17 mouse cellular contexts compared by ENCODE assay signal in genomic region chr4:140096283-140096682, GRCm38 (mm10).
A peak's percentile ranks its signal among the peaks of the same experiment; 100 is the strongest.
DNase-seq lines count a peak whose midpoint lies in the region; ATAC-seq and TF ChIP-seq lines count a peak whose summit lies in the region.
"Had no signal": no experiment of that assay in that cellular context is flagged by ENCODE, and none has a peak within 500 bp of the region (broad histone marks: within the 10 kb centered on the region; RNA-seq: fewer than 3 reads in every experiment).

No protein-coding gene starts in this region.

- TF ChIP-seq POLR2A in liver, adult 2 months (IDR thresholded peaks at IDR 0.05; ENCODE audit: extremely low read depth, insufficient read depth, low read length), result no peak
- TF ChIP-seq POLR2A in CH12.LX (IDR thresholded peaks at IDR 0.05; ENCODE audit: low read depth, low read length), result no peak

- H3K79me2 ChIP-seq in liver, adult 2 months (ENCODE audit: control insufficient read depth, insufficient read depth, low read length), result no peaks in the 10 kb centered on the region
- H3K79me2 ChIP-seq in CH12.LX (replicated peaks; ENCODE audit: control insufficient read depth, extremely low read depth, insufficient read depth, poor library complexity, severe bottlenecking), result no peaks in the 10 kb centered on the region

- H3K4me3 ChIP-seq in heart, postnatal 0 days (ENCODE audit: low read depth, low read length), result no peak overlapping the region
- no peak overlapping the region for H3K4me3 ChIP-seq in heart, embryonic 10.5 days
- H3K4me3 ChIP-seq in liver, adult 2 months (ENCODE audit: insufficient read depth, low read depth, low read length), result no peak overlapping the region
- no peak overlapping the region for H3K4me3 ChIP-seq in liver, embryonic 12.5 days
- H3K4me3 ChIP-seq in CH12.LX (replicated peaks in 1 of 3; ENCODE audit: low read depth in 2 of 3, low read length in 2 of 3, poor library complexity in 1 of 3) (no peak overlapping the region), E14TG2a.4 (replicated peaks; ENCODE audit: low read length) (no peak overlapping the region)
- H3K4me3 ChIP-seq: forebrain, embryonic 15.5 days; intestine, embryonic 15.5 days had no signal

- peak; percentile 25; the same call in 1 of the 2 replicates for TF ChIP-seq CTCF in heart, postnatal 0 days (IDR thresholded peaks at IDR 0.05; ENCODE audit: low read depth)
- TF ChIP-seq CTCF in liver, adult 2 months (IDR thresholded peaks at IDR 0.05; ENCODE audit: low read depth, low read length), result 0 out of 2 replicates have a peak, but pooled peaks have one; percentile 11
- TF ChIP-seq CTCF in CH12.LX (conservative IDR thresholded peaks at IDR 0.05 in 1 of 2, IDR thresholded peaks at IDR 0.05 in 1 of 2; ENCODE audit: low read depth in 2 of 2, low read length in 2 of 2) (peak in 1 of 2 experiments; percentile 52; a peak in 2 of 4 replicates), E14TG2a.4 (conservative IDR thresholded peaks at IDR 0.05; ENCODE audit: low read length) (peak; percentile 45)

- H3K9ac ChIP-seq in heart, postnatal 0 days (replicated peaks; ENCODE audit: low read depth, low read length), result no peak overlapping the region
- H3K9ac ChIP-seq in liver, adult 2 months (ENCODE audit: low read depth, low read length), result no peak overlapping the region
- H3K9ac ChIP-seq in liver, embryonic 12.5 days, result no peak overlapping the region
- no peak overlapping the region for H3K9ac ChIP-seq in CH12.LX (ENCODE audit: insufficient read depth, low read depth)
- H3K9ac ChIP-seq: forebrain, embryonic 15.5 days; intestine, embryonic 15.5 days had no signal

- no peaks in the 10 kb centered on the region for H3K9me3 ChIP-seq in heart, postnatal 0 days (replicated peaks; ENCODE audit: control insufficient read depth, low read length)
- no peaks in the 10 kb centered on the region for H3K9me3 ChIP-seq in heart, embryonic 10.5 days
- H3K9me3 ChIP-seq in liver, embryonic 12.5 days (replicated peaks), result no peaks in the 10 kb centered on the region
- H3K9me3 ChIP-seq in CH12.LX (replicated peaks; ENCODE audit: low read length), result peaks cover 47% of the 10 kb centered on the region
- no peaks in the 10 kb centered on the region for H3K9me3 ChIP-seq in E14TG2a.4 (ENCODE audit: low read length)
- H3K9me3 ChIP-seq: forebrain, embryonic 15.5 days; intestine, embryonic 15.5 days had no signal

- peak; percentile 1 for TF ChIP-seq RAD21 in CH12.LX (IDR thresholded peaks at IDR 0.05; ENCODE audit: low read depth, low read length)

- no peak overlapping the region for H3K4me2 ChIP-seq in heart, postnatal 0 days (ENCODE audit: low read depth, low read length)
- H3K4me2 ChIP-seq in liver, embryonic 12.5 days, result no peak overlapping the region
- no peak overlapping the region for H3K4me2 ChIP-seq in CH12.LX (ENCODE audit: insufficient read depth, low read depth, poor library complexity, severe bottlenecking)
- H3K4me2 ChIP-seq: forebrain, embryonic 15.5 days; intestine, embryonic 15.5 days had no signal

- no peak overlapping the region for H3K27ac ChIP-seq in heart, postnatal 0 days (ENCODE audit: low read depth)
- H3K27ac ChIP-seq in heart, embryonic 10.5 days, result no peak overlapping the region
- H3K27ac ChIP-seq in liver, adult 2 months (replicated peaks; ENCODE audit: insufficient read depth, low read depth, low read length), result no peak overlapping the region
- no peak overlapping the region for H3K27ac ChIP-seq in liver, embryonic 12.5 days
- H3K27ac ChIP-seq in CH12.LX (ENCODE audit: insufficient read depth, low read depth), result no peak overlapping the region
- H3K27ac ChIP-seq: forebrain, embryonic 15.5 days; intestine, embryonic 15.5 days had no signal

- WGBS in heart, postnatal 0 days, result 46% methylated on average over 2 of the region's 2 CpGs
- 52% methylated on average over 2 of the region's 2 CpGs for WGBS in heart, embryonic 10.5 days
- 59% methylated on average over 2 of the region's 2 CpGs for WGBS in liver, adult 2 months
- WGBS in liver, embryonic 12.5 days (ENCODE audit: insufficient replicate concordance), result 40% methylated on average over 2 of the region's 2 CpGs

- H3K27me3 ChIP-seq in heart, postnatal 0 days (ENCODE audit: control insufficient read depth, insufficient read depth, low read length), result no peaks in the 10 kb centered on the region
- peaks cover 42% of the 10 kb centered on the region; the same call in 1 of the 2 replicates for H3K27me3 ChIP-seq in heart, embryonic 10.5 days (ENCODE audit: insufficient read depth, poor library complexity, severe bottlenecking)
- H3K27me3 ChIP-seq in liver, adult 2 months (ENCODE audit: control insufficient read depth, insufficient read depth, low read length), result no peaks in the 10 kb centered on the region
- no peaks in the 10 kb centered on the region; the same call in 1 of the 2 replicates for H3K27me3 ChIP-seq in liver, embryonic 12.5 days (replicated peaks)
- H3K27me3 ChIP-seq in CH12.LX (replicated peaks), result no peaks in the 10 kb centered on the region
- no peaks in the 10 kb centered on the region for H3K27me3 ChIP-seq in E14TG2a.4 (ENCODE audit: insufficient read depth, low read length)
- H3K27me3 ChIP-seq: forebrain, embryonic 15.5 days; intestine, embryonic 15.5 days had no signal

- no peak for ATAC-seq in heart, postnatal 0 days (ENCODE audit: insufficient read depth, low read depth)
- no peak for ATAC-seq in liver, embryonic 12.5 days
- no peak for ATAC-seq in megakaryocyte, adult 5-6 weeks (ENCODE audit: poor library complexity, severe bottlenecking)
- ATAC-seq: activated CD4-positive, CD25-positive, alpha-beta regulatory T cell, adult 4 months; CD4-positive, CD25-positive, alpha-beta regulatory T cell, adult 4 months; forebrain, embryonic 15.5 days; intestine, embryonic 15.5 days had no signal

- in situ Hi-C loops in CH12.LX (cut with MboI; ENCODE audit: low pct_ligation_motif_present, low pct_unique_long_range_greater_than_20kb, low sequenced_read_pairs), result no loop called here

- no peak for TF ChIP-seq EP300 in heart, postnatal 0 days (IDR thresholded peaks at IDR 0.05; ENCODE audit: low read depth)
- TF ChIP-seq EP300 in CH12.LX (IDR thresholded peaks at IDR 0.05; ENCODE audit: low read length), result no peak

- H3K4me1 ChIP-seq in heart, postnatal 0 days (ENCODE audit: control insufficient read depth, insufficient read depth), result no peaks in the 10 kb centered on the region
- H3K4me1 ChIP-seq in heart, embryonic 10.5 days, result no peaks in the 10 kb centered on the region
- H3K4me1 ChIP-seq in liver, adult 2 months (ENCODE audit: control insufficient read depth, insufficient read depth, low read length), result no peaks in the 10 kb centered on the region
- no peaks in the 10 kb centered on the region for H3K4me1 ChIP-seq in liver, embryonic 12.5 days
- no peaks in the 10 kb centered on the region for H3K4me1 ChIP-seq in CH12.LX (ENCODE audit: control insufficient read depth in 1 of 2, insufficient read depth in 2 of 2)
- peaks cover 35% of the 10 kb centered on the region for H3K4me1 ChIP-seq in E14TG2a.4 (replicated peaks; ENCODE audit: low read depth, low read length)
- H3K4me1 ChIP-seq: intestine, embryonic 15.5 days had no signal

- dilution Hi-C loops in CH12.LX (cut with MboI; ENCODE audit: extremely low pct_ligation_motif_present, extremely low pct_unique_long_range_greater_than_20kb, low sequenced_read_pairs), result no loop called here

- no peak for DNase-seq in heart, postnatal 0 days (ENCODE audit: low spot score)
- DNase-seq in heart, embryonic 10.5 days (ENCODE audit: low spot score), result no peak
- DNase-seq in liver, adult 2 months (ENCODE audit: extremely low read depth, low read depth, low spot score), result no peak
- DNase-seq in CH12.LX (ENCODE audit: extremely low read depth), result no peak
- DNase-seq: adrenal gland, postnatal 36 days; embryo, embryonic 11 days; gastrocnemius, postnatal 14 days; kidney, postnatal 14 days; left cerebral cortex, postnatal 4 days; thymus, postnatal 36 days had no signal

- H3K36me3 ChIP-seq in heart, postnatal 0 days (replicated peaks; ENCODE audit: control insufficient read depth, insufficient read depth, low read length), result no peaks in the 10 kb centered on the region
- H3K36me3 ChIP-seq in heart, embryonic 10.5 days, result no peaks in the 10 kb centered on the region
- no peaks in the 10 kb centered on the region for H3K36me3 ChIP-seq in liver, adult 2 months (ENCODE audit: control insufficient read depth, insufficient read depth, low read length)
- H3K36me3 ChIP-seq in liver, embryonic 12.5 days, result no peaks in the 10 kb centered on the region
- H3K36me3 ChIP-seq in CH12.LX (replicated peaks in 1 of 2; ENCODE audit: control insufficient read depth in 1 of 2, insufficient read depth in 1 of 2, low read length in 1 of 2) (no peaks in the 10 kb centered on the region), E14TG2a.4 (ENCODE audit: insufficient read depth, low read length) (no peaks in the 10 kb centered on the region)
- H3K36me3 ChIP-seq: forebrain, embryonic 15.5 days; intestine, embryonic 15.5 days had no signal

TF ChIP-seq in CH12.LX, 34 proteins besides CTCF, POLR2A, EP300 and RAD21:
- no peak for TF ChIP-seq USF2 (conservative IDR thresholded peaks at IDR 0.05; ENCODE audit: low read depth, low read length)
- TF ChIP-seq SMC3 (IDR thresholded peaks at IDR 0.05; ENCODE audit: low read depth, low read length), result peak; percentile 53
